Mouse (Mus musculus): ENCODE measurements around the gene Negr1. TPM values are rescaled to one million over a fixed set of nuclear protein-coding genes. Genes with fewer than 3 reads are reported as not detected.
A peak's percentile ranks its signal among the peaks of the same experiment; 100 is the strongest.

Negr1 gene
- total and polyA plus RNA-seq, 3 experiments = 0.65 to 1.1 (median 1.1) TPM

DNA sequence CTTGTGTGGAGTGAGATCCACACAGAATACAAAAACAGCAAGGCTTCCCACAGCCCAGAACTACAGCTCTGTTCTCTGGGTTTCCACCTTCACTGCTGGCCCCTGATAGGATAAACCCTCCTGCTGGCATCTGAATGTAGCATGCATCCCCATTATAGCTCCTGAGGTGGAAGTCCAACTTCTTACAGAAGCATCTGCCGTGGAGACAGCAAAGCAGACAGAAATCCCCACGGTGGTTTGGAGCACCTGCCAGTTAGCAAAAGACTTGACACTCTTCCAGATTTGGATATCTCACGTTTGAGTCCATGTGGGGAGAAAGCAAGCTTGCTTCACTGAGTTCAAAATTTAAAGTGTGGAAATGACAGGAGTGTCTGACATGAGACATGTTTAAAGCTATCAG lies 290.3 kb downstream of the Negr1 start:
- Histone ChIP-seq H3K36me3 (ENCODE audit: control insufficient read depth, insufficient read depth, low read length) (no peaks in the 10 kb centered on the region), H3K79me2 (replicated peaks; ENCODE audit: control insufficient read depth, insufficient read depth, low read length) (no peaks in the 10 kb centered on the region), H3K9ac (ENCODE audit: low read depth, low read length) (no peak overlapping the region), H3K27ac (no peak overlapping the region), H3K27me3 (ENCODE audit: control insufficient read depth, insufficient read depth, low read length) (no peaks in the 10 kb centered on the region), H3K4me1 (ENCODE audit: control insufficient read depth, insufficient read depth, low read length) (no peaks in the 10 kb centered on the region), H3K4me3 (no peak overlapping the region)
- intact Hi-C loops (cut with DNase I) = no loop called here
- DNase-seq = no peak
- TF ChIP-seq CTCF (IDR thresholded peaks at IDR 0.05) (no peak), POLR2A (IDR thresholded peaks at IDR 0.05; ENCODE audit: insufficient read depth, low read depth, low read length) (no peak), EP300 (IDR thresholded peaks at IDR 0.05; ENCODE audit: insufficient read depth, low read depth, low read length) (no peak)
- WGBS = 38% methylated on average over 3 of the region's 3 CpGs

DNA sequence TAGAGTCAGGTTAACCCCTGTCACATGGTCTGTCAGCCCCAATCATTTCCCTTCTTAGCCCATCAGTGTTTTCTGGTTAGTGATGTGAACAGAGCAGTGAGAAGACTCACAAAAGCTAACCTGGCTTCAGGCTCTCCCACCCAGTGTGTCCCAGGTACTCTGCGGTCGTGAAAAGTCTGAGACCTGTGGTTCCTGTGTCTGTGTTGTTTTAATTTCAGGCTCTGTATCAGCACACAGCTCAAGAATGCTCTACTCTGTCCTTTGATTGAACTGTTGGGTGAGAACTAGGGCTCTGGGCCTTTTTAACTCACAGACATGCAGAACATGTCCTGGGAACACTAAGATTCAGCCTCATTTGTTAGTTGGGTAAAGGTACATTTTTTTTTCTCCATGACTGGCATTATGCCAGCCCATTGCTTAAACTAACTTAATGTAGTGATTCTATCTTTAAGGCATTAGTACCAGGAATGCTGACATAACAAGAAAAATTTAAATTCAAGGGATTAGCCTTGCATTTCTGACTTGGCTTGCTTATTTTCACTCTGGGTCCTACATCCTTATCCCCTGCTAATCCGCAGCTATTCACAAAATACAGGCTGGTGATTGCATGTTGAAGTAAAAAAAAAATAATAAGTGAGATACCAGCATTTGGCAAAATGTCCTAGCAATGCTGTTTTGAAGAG lies 308.8 kb downstream of the Negr1 start:
- H3K4me3 ChIP-seq = no peak overlapping the region
- H3K27me3 ChIP-seq (ENCODE audit: control insufficient read depth, insufficient read depth, low read length) = no peaks in the 10 kb centered on the region
- H3K27ac ChIP-seq = no peak overlapping the region
- DNase-seq = no peak
- no peaks in the 10 kb centered on the region for H3K79me2 ChIP-seq (replicated peaks; ENCODE audit: control insufficient read depth, insufficient read depth, low read length)
- H3K36me3 ChIP-seq (ENCODE audit: control insufficient read depth, insufficient read depth, low read length) = no peaks in the 10 kb centered on the region
- intact Hi-C loops (cut with DNase I) = no loop called here
- H3K9ac ChIP-seq (ENCODE audit: low read depth, low read length) = no peak overlapping the region
- H3K4me1 ChIP-seq (ENCODE audit: control insufficient read depth, insufficient read depth, low read length) = no peaks in the 10 kb centered on the region
- TF ChIP-seq EP300 (IDR thresholded peaks at IDR 0.05; ENCODE audit: insufficient read depth, low read depth, low read length) (no peak), CTCF (IDR thresholded peaks at IDR 0.05) (no peak), POLR2A (IDR thresholded peaks at IDR 0.05; ENCODE audit: insufficient read depth, low read depth, low read length) (no peak)
- WGBS = 51% methylated on average over 3 of the region's 3 CpGs

DNA sequence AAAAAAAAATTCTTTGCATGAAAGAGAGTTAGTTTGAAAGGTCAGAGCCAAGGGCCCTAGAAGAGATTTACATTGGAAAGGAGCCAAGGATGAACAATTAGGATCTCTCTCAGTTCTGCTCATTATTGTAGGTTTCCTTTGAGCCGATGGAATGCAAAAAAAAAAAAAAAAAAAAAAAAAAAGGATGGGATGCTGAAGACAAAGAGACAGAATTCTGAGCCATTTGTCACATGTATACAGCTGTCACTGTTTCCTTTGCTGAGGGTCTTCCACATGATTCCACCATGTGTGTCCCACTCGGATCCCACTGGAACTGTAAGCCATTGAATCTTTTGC lies 309.3 kb downstream of the Negr1 start:
- DNase-seq = no peak
- TF ChIP-seq CTCF (IDR thresholded peaks at IDR 0.05) (no peak), EP300 (IDR thresholded peaks at IDR 0.05; ENCODE audit: insufficient read depth, low read depth, low read length) (no peak), POLR2A (IDR thresholded peaks at IDR 0.05; ENCODE audit: insufficient read depth, low read depth, low read length) (no peak)
- 43% methylated on average over 2 of the region's 2 CpGs for WGBS
- Histone ChIP-seq H3K4me1 (ENCODE audit: control insufficient read depth, insufficient read depth, low read length) (no peaks in the 10 kb centered on the region), H3K27ac (no peak overlapping the region), H3K27me3 (ENCODE audit: control insufficient read depth, insufficient read depth, low read length) (no peaks in the 10 kb centered on the region), H3K9ac (ENCODE audit: low read depth, low read length) (no peak overlapping the region), H3K36me3 (ENCODE audit: control insufficient read depth, insufficient read depth, low read length) (no peaks in the 10 kb centered on the region), H3K4me3 (no peak overlapping the region), H3K79me2 (replicated peaks; ENCODE audit: control insufficient read depth, insufficient read depth, low read length) (no peaks in the 10 kb centered on the region)
- intact Hi-C loops (cut with DNase I) = no loop called here

- WGBS = 76% methylated on average over 6 of the region's 6 CpGs
- H3K27ac ChIP-seq = no peak overlapping the region
- TF ChIP-seq CTCF (IDR thresholded peaks at IDR 0.05) (peak; percentile 33), EP300 (IDR thresholded peaks at IDR 0.05; ENCODE audit: insufficient read depth, low read depth, low read length) (no peak)
- no peaks in the 10 kb centered on the region for H3K27me3 ChIP-seq (ENCODE audit: control insufficient read depth, insufficient read depth, low read length)
- no peaks in the 10 kb centered on the region for H3K36me3 ChIP-seq (ENCODE audit: control insufficient read depth, insufficient read depth, low read length)
- no peaks in the 10 kb centered on the region for H3K4me1 ChIP-seq (ENCODE audit: control insufficient read depth, insufficient read depth, low read length)
- H3K79me2 ChIP-seq (replicated peaks; ENCODE audit: control insufficient read depth, insufficient read depth, low read length) = no peaks in the 10 kb centered on the region
- H3K9ac ChIP-seq (ENCODE audit: low read depth, low read length) = no peak overlapping the region
- DNase-seq = no peak
- H3K4me3 ChIP-seq = no peak overlapping the region
- intact Hi-C loops (cut with DNase I) = no loop called here
Observed at GRCm38 (mm10) chr3:156871641-156872196, 310.1 kb downstream of the Negr1 start.

DNA sequence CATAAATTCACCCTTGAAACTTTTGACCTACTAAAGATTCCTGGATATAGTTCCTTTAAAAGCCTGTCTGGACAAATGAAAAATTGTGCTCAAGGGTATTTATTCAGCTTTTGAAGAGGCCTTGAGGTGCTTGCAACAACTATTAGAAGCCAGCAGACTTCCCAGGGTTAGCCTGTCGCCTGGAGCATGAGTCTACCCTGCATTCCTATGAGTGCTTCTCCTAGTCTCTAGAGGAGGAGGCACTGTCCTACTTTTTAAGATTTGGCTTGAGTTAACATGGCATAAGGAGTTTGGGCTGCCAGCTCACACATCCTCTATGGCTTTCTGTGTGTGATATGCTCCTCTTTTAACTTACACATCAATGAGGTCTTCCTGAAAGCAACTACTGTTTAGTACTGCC lies 315.0 kb downstream of the Negr1 start:
- Histone ChIP-seq H3K27ac (no peak overlapping the region), H3K4me3 (no peak overlapping the region), H3K4me1 (ENCODE audit: control insufficient read depth, insufficient read depth, low read length) (no peaks in the 10 kb centered on the region), H3K27me3 (ENCODE audit: control insufficient read depth, insufficient read depth, low read length) (no peaks in the 10 kb centered on the region), H3K36me3 (ENCODE audit: control insufficient read depth, insufficient read depth, low read length) (no peaks in the 10 kb centered on the region), H3K9ac (ENCODE audit: low read depth, low read length) (no peak overlapping the region), H3K79me2 (replicated peaks; ENCODE audit: control insufficient read depth, insufficient read depth, low read length) (no peaks in the 10 kb centered on the region)
- intact Hi-C loops (cut with DNase I) = no loop called here
- WGBS = 83% methylated on average over 1 of the region's 1 CpGs
- TF ChIP-seq POLR2A (IDR thresholded peaks at IDR 0.05; ENCODE audit: insufficient read depth, low read depth, low read length) = no peak
- TF ChIP-seq EP300 (IDR thresholded peaks at IDR 0.05; ENCODE audit: insufficient read depth, low read depth, low read length) = no peak
- TF ChIP-seq CTCF (IDR thresholded peaks at IDR 0.05) = no peak
- no peak for DNase-seq

DNA sequence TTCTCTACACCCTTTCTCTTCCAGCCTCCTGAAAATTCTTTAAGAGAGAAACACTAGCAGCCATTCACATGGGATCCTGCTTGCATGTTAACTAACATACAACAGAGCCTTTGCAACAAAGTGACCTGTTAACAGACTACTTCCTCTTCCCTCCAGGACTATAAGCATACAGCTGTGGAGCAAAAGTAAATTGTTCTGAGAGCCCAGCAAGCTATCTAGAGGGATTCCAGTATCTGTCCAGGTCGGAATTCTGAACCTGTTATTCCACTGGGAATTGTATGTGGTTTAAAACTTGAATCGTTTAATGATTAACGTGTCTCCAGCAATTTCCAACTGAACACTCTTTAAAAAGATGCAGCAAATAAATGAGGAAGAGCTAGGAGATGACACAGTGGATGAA lies 320.5 kb downstream of the Negr1 start:
- Histone ChIP-seq H3K4me1 (ENCODE audit: control insufficient read depth, insufficient read depth, low read length) (no peaks in the 10 kb centered on the region), H3K27me3 (ENCODE audit: control insufficient read depth, insufficient read depth, low read length) (no peaks in the 10 kb centered on the region), H3K27ac (no peak overlapping the region), H3K79me2 (replicated peaks; ENCODE audit: control insufficient read depth, insufficient read depth, low read length) (no peaks in the 10 kb centered on the region), H3K36me3 (ENCODE audit: control insufficient read depth, insufficient read depth, low read length) (no peaks in the 10 kb centered on the region), H3K4me3 (no peak overlapping the region), H3K9ac (ENCODE audit: low read depth, low read length) (no peak overlapping the region)
- intact Hi-C loops (cut with DNase I) = no loop called here
- TF ChIP-seq POLR2A (IDR thresholded peaks at IDR 0.05; ENCODE audit: insufficient read depth, low read depth, low read length) (no peak), EP300 (IDR thresholded peaks at IDR 0.05; ENCODE audit: insufficient read depth, low read depth, low read length) (no peak), CTCF (IDR thresholded peaks at IDR 0.05) (no peak)
- WGBS = 55% methylated on average over 3 of the region's 3 CpGs
- DNase-seq = no peak

Data from heart, adult 2 months (tissue).